Mouse (Mus musculus) stomach, embryonic 16.5 days (tissue): Measurements from ENCODE around the gene Pld4. TPM values are rescaled to one million over a fixed set of nuclear protein-coding genes. Genes with fewer than 3 reads are reported as not detected.

ENCODE experiments used
- microRNA-seq: library from miRNA; unstranded; fragments of <30 nt; microRNA quantifications from one replicate; pipeline ENCODE4, GENCODE M21; 2016
- polyA plus RNA-seq: library from polyadenylated mRNA; unstranded; fragments of >200 nt; fragmentation: Nextera tagmentation; extraction: Ambion mirVana; gene quantifications from 2 replicates; pipeline ENCODE4 v1.2.1, GENCODE M21; 2015

The Pld4 gene
- polyA plus RNA-seq, 1 experiment from 2014 or later = 17.1 TPM

Small RNAs within 50 kb of the gene (microRNA-seq; reads per million reads assigned to microRNA genes)
- not detected for gene Mir6940

Other genes starting within 250 kb of the Pld4 start
- gene Tmem179, start 243.9 kb upstream of the Pld4 start, polyA plus RNA-seq = 2.4 TPM in 2 replicates
- gene Inf2, start 171.9 kb upstream of the Pld4 start, polyA plus RNA-seq = 2.9 and 3.9 TPM in 2 replicates
- gene Adssl1, start 140.6 kb upstream of the Pld4 start, polyA plus RNA-seq = 2.7 and 10.3 TPM in 2 replicates
- 152 and 171 TPM in 2 replicates for gene Siva1, start 116.0 kb upstream of the Pld4 start, polyA plus RNA-seq
- gene Akt1, start 85.8 kb upstream of the Pld4 start, polyA plus RNA-seq = 50.7 and 52.8 TPM in 2 replicates
- 9.7 and 12.2 TPM in 2 replicates for gene Zbtb42, start 81.8 kb upstream of the Pld4 start, polyA plus RNA-seq
- gene Cep170b, start 40.2 kb upstream of the Pld4 start, polyA plus RNA-seq = 19.8 and 21.9 TPM in 2 replicates
- gene Ahnak2, start 42.0 kb downstream of the Pld4 start, polyA plus RNA-seq = 4.9 and 5.4 TPM in 2 replicates
- 5.8 and 6.9 TPM in 2 replicates for gene Clba1, start 48.3 kb downstream of the Pld4 start, polyA plus RNA-seq
- gene Cdca4, start 68.8 kb downstream of the Pld4 start, polyA plus RNA-seq = 87.7 and 87.9 TPM in 2 replicates
- gene Gpr132, start 107.6 kb downstream of the Pld4 start, polyA plus RNA-seq = 0.15 and 0.22 TPM in 2 replicates
- 5.1 and 6.4 TPM in 2 replicates for gene Jag2, start 169.1 kb downstream of the Pld4 start, polyA plus RNA-seq
- 80.2 and 81.9 TPM in 2 replicates for gene Nudt14, start 181.5 kb downstream of the Pld4 start, polyA plus RNA-seq
- 16.2 and 20.6 TPM in 2 replicates for gene Btbd6, start 215.8 kb downstream of the Pld4 start, polyA plus RNA-seq
- 50.3 and 53.9 TPM in 2 replicates for gene Brf1, start 240.0 kb downstream of the Pld4 start, polyA plus RNA-seq